In the genomic region with DNA sequence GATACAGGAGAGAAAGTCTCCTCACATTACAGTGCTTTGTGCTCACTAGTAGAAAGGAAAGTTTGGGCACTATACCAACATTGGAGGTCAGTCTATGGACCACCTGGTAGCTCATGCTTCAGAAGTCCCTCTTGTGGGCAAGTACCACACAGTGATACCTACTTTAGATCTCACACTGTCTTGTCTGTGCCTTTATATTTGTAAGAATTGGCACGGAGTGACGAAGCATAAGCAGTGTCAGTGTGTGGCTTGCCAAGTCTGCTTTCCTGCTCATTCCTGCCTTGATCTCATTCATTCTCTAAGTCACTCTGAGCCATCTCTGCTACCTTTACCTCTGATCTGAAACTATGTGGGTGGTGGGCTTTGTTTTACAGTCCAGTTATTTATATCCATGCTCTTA, we compare ENCODE assay signal across 21 mouse cellular contexts.
"Had no signal": no experiment of that assay in that cellular context is flagged by ENCODE, and none has a peak within 500 bp of the region (broad histone marks: within the 10 kb centered on the region; RNA-seq: fewer than 3 reads in every experiment).

No protein-coding gene starts in this region.

- H3K27ac ChIP-seq: limb, embryonic 12.5 days; limb, embryonic 15.5 days; liver, embryonic 14.5 days; macrophage; midbrain, embryonic 10.5 days; stomach, embryonic 15.5 days had no signal

- H3K4me2 ChIP-seq: limb, embryonic 12.5 days; limb, embryonic 15.5 days; liver, embryonic 11.5 days; lung, embryonic 14.5 days; stomach, embryonic 15.5 days had no signal

- H3K9ac ChIP-seq: limb, embryonic 12.5 days; limb, embryonic 15.5 days; liver, embryonic 14.5 days; liver, postnatal 0 days; lung, embryonic 14.5 days; stomach, embryonic 15.5 days had no signal

- H3K4me1 ChIP-seq: limb, embryonic 12.5 days; limb, embryonic 15.5 days; megakaryocyte, embryonic 14.5 days; stomach, embryonic 15.5 days had no signal

- H3K27me3 ChIP-seq: limb, embryonic 15.5 days; megakaryocyte, embryonic 14.5 days; stomach, embryonic 15.5 days had no signal

- H3K4me3 ChIP-seq: limb, embryonic 12.5 days; limb, embryonic 15.5 days; megakaryocyte, embryonic 14.5 days; midbrain, embryonic 10.5 days; stomach, embryonic 15.5 days had no signal

- H3K9me3 ChIP-seq: limb, embryonic 12.5 days; limb, embryonic 15.5 days; megakaryocyte, embryonic 14.5 days; midbrain, embryonic 10.5 days; stomach, embryonic 15.5 days had no signal

- H3K36me3 ChIP-seq: limb, embryonic 12.5 days; limb, embryonic 15.5 days; midbrain, embryonic 10.5 days; stomach, embryonic 15.5 days had no signal

- ATAC-seq: liver, postnatal 0 days; lung, postnatal 0 days had no signal

- DNase-seq: kidney, adult 9 months; kidney, postnatal 14 days; kidney, postnatal 4 days; left cerebral cortex, postnatal 4 days; liver, postnatal 0 days; lung, embryonic 14.5 days; midbrain, embryonic 14.5 days; right cerebral cortex, postnatal 14 days; spleen, adult 18-20 months; thymus, adult 18-20 months; thymus, postnatal 14 days; thymus, postnatal 4 days had no signal
